Mouse (Mus musculus) heart, embryonic 16.5 days (tissue): ENCODE results near the gene Apobec1. TPM values are rescaled to one million over a fixed set of nuclear protein-coding genes. Genes with fewer than 3 reads are reported as not detected.

ENCODE experiments used
- ATAC-seq: fragments of 200-750 bp; cut with Nextera tagmentation; replicated peaks from 2 replicates; pipeline ENCODE4 v1.8.0; 2017; ENCODE audit warnings: moderate number of reproducible peaks; ENCODE audit not compliant: insufficient read depth, low FRiP score; ENCODE audit errors: extremely low read depth
- H3K27ac ChIP-seq: fragments of 300-500 bp; sonication (generic); 2 replicates; pipeline ENCODE4 v1.5.1; 2014; ENCODE audit warnings: mild to moderate bottlenecking, low read length, control low read depth, moderate library complexity
- H3K27me3 ChIP-seq: fragments of 300-500 bp; sonication (generic); 2 replicates; pipeline ENCODE4 v1.6.1; 2014; ENCODE audit warnings: low read length, mixed read lengths; ENCODE audit not compliant: control insufficient read depth, insufficient read depth
- H3K36me3 ChIP-seq: fragments of 300-500 bp; sonication (generic); 2 replicates; pipeline ENCODE4 v1.6.1; 2014; ENCODE audit not compliant: control insufficient read depth, insufficient read depth
- H3K4me1 ChIP-seq: fragments of 300-500 bp; sonication (generic); 2 replicates; pipeline ENCODE4 v1.6.1; 2014; ENCODE audit warnings: low read length, mixed read lengths; ENCODE audit not compliant: control insufficient read depth, insufficient read depth
- H3K4me2 ChIP-seq: fragments of 300-500 bp; sonication (generic); 2 replicates; pipeline ENCODE4 v1.6.1; 2014; ENCODE audit warnings: low read depth, mild to moderate bottlenecking, control low read depth, low read length
- H3K4me3 ChIP-seq: fragments of 300-500 bp; sonication (generic); 2 replicates; pipeline ENCODE4 v1.5.1; 2014; ENCODE audit warnings: mild to moderate bottlenecking, control low read depth, low read length
- H3K9ac ChIP-seq: fragments of 300-500 bp; sonication (generic); 2 replicates; pipeline ENCODE4 v1.6.1; 2014; ENCODE audit warnings: low read length, control low read depth
- H3K9me3 ChIP-seq: fragments of 300-500 bp; sonication (generic); replicated peaks from 2 replicates; pipeline ENCODE4 v1.6.1; 2016; ENCODE audit warnings: low read length; ENCODE audit not compliant: control insufficient read depth
- WGBS: fragments of 180-500 bp; shearing (Covaris S2); extraction: QIAGEN DNeasy Blood & Tissue Kit; methylation state at CpG from one replicate; pipeline ENCODE4 v1.1.7; 2014; 5-methylcytosine and 5-hydroxymethylcytosine counted together
- polyA plus RNA-seq: library from polyadenylated mRNA; unstranded; fragments of >200 nt; fragmentation: Nextera tagmentation; extraction: Ambion mirVana; gene quantifications from 2 replicates; pipeline ENCODE4 v1.2.1, GENCODE M21; 2015

The Apobec1 gene
- polyA plus RNA-seq, 1 experiment from 2014 or later, result 5.0 TPM

DNA sequence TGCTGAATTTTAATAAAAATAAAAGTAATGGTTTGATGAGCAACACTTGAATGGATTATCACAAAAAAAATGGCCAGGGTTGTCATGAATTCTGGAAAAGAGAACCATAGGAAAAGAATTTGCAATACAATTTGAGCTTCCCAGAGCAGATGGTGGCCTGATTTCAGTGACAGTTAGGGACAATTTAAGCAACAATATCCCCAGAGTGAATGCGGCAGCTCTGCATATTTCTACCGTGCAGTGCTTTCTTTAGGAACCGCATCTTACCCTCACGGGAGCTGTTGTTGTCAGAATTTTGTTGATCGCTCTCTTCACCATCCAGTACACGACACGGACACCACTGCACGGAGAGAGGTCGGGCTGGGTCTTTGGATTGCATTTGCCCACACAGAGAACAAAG is 62.7 kb downstream of the Apobec1 start:
- Histone ChIP-seq H3K36me3 (no peaks in the 10 kb centered on the region), H3K4me2 (no peak overlapping the region), H3K9me3 (no peaks in the 10 kb centered on the region), H3K4me1 (no peaks in the 10 kb centered on the region), H3K9ac (no peak overlapping the region), H3K27me3 (no peaks in the 10 kb centered on the region), H3K27ac (no peak overlapping the region), H3K4me3 (no peak overlapping the region)
- WGBS, result 89% methylated on average over 9 of the region's 9 CpGs
- no peak for ATAC-seq

DNA sequence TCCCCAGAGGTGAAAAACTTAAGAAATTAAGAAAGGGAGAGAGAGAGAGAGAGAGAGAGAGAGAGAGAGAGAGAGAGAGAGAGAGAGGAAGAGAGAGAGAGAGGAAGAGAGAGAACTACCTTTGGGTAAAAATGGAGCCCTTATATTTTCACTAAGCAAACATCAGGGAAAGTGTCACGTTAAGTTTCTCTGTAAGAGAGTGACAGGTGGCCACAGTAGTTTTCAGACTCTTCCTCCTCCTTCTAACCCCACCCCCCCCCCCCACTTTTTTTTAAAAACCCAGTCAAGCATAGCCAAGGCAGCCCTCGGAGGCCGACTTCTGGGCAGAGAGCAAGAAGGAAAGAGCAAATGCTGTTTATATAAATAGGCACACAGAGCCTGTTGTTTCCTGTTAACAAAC is 68.2 kb downstream of the Apobec1 start:
- Histone ChIP-seq H3K4me2 (no peak overlapping the region), H3K4me3 (no peak overlapping the region), H3K4me1 (no peaks in the 10 kb centered on the region), H3K9me3 (no peaks in the 10 kb centered on the region), H3K36me3 (no peaks in the 10 kb centered on the region), H3K9ac (no peak overlapping the region), H3K27me3 (no peaks in the 10 kb centered on the region), H3K27ac (no peak overlapping the region)
- no peak for ATAC-seq
- 64% methylated on average over 3 of the region's 3 CpGs for WGBS

DNA sequence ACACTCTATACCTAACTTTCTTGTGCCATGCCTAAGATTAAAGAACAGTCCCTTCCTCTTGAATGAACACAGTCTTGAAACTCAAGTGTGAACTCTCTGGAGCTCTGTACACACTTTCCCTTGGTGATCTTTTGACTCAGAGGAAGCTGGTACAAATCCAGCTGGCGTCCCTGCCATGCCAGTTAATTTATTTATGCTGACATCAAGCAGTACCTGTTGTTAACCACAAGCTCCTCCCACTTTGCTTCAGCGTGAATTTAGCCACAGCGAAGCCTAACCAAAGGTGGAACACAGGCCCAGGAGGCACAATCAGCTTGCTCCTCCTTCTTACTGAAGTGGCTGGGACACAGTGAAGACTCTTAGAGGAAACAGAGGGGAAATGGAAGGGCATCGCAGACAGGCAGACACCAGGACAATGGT is 69.4 kb downstream of the Apobec1 start:
- peak; percentile 23; the same call in 1 of the 2 replicates for ATAC-seq
- Histone ChIP-seq H3K4me3 (peak overlapping the region; percentile 1), H3K9ac (0 out of 2 replicates have a peak overlapping the region, but pooled peaks have one; percentile 26)

DNA sequence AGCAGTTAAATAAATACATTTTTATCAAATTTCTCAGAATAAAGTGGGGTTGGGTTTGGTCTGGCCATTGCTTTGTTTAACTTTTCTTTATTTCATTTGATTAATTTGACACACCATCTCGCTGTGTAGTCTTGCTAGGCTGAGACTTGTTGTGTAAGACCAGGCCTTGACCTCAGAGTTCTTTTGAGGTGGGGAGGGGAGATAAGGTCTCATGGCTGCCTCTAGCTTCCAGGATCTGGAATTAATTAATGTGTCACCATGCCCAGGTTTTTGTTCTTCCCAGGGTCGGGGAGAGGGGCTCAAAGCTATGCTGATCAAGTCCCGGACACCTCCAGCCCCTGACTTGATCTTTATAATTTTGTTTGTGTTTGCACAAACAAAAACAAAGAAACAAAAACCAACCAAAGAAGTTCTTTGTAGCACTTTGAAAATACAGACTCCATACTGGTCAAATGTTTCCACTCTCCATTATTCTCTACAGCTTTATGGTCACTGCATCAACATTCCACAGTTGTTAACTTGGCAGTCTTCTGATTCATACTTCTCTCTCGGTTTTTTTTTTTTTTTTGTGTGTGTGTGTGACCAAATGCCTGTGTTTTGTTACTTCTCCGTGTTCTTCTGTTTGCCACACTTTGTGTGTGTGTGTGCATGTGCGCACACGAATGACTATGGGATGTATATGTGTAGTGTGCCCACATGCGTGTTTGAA is 70.6 kb downstream of the Apobec1 start:
- Histone ChIP-seq H3K27me3 (no peaks in the 10 kb centered on the region), H3K9ac (no peak overlapping the region), H3K4me2 (no peak overlapping the region), H3K36me3 (no peaks in the 10 kb centered on the region), H3K4me1 (no peaks in the 10 kb centered on the region), H3K27ac (no peak overlapping the region), H3K4me3 (no peak overlapping the region), H3K9me3 (no peaks in the 10 kb centered on the region)
- ATAC-seq, result no peak
- WGBS, result 67% methylated on average over 8 of the region's 8 CpGs

More for the DNA sequence above, 69.4 kb downstream of the Apobec1 start:
- Histone ChIP-seq H3K27ac (no peak overlapping the region), H3K4me1 (no peaks in the 10 kb centered on the region), H3K36me3 (no peaks in the 10 kb centered on the region), H3K9me3 (no peaks in the 10 kb centered on the region), H3K4me2 (peak overlapping the region; percentile 47), H3K27me3 (no peaks in the 10 kb centered on the region)
- WGBS, result 14% methylated on average over 4 of the region's 4 CpGs

DNA sequence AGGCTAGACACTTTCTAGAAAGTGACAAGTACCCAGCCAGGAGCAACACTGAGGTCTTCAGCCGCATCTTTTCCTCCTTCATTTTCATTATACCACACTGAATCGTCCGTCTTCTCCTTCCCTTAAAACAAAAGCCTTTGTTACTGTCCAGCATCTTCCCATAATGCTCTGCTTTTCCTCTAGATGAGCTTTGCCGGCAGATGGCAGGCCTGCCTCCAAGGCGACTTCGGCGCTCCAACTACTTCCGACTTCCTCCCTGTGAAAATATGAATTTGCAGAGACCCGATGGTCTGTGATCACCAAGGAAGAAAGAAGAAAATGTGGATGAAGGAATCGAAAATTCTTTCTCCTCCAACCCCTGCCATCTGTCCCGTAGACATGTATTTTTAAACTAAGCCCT is 74.1 kb downstream of the Apobec1 start:
- no peak overlapping the region for H3K4me3 ChIP-seq
- no peaks in the 10 kb centered on the region for H3K27me3 ChIP-seq
- no peak overlapping the region for H3K27ac ChIP-seq
- WGBS, result 76% methylated on average over 11 of the region's 11 CpGs
- H3K4me2 ChIP-seq, result no peak overlapping the region
- no peak for ATAC-seq
- no peaks in the 10 kb centered on the region for H3K9me3 ChIP-seq
- H3K4me1 ChIP-seq, result no peaks in the 10 kb centered on the region
- no peaks in the 10 kb centered on the region for H3K36me3 ChIP-seq
- H3K9ac ChIP-seq, result no peak overlapping the region

Other genes starting within 250 kb of the Apobec1 start
- 1.6 and 2.4 TPM in 2 replicates for gene Rimklb, start 103.7 kb downstream of the Apobec1 start, polyA plus RNA-seq
- 28.2 and 32.0 TPM in 2 replicates for gene Mfap5, start 96.6 kb downstream of the Apobec1 start, polyA plus RNA-seq
- gene Aicda, start 48.6 kb downstream of the Apobec1 start, polyA plus RNA-seq, result not detected in 2 replicates
- gene Gdf3, start 7.6 kb upstream of the Apobec1 start, polyA plus RNA-seq, result 0.06 and 0.18 TPM in 2 replicates
- not detected in 2 replicates for gene Dppa3, start 24.0 kb upstream of the Apobec1 start, polyA plus RNA-seq
- gene Nanog, start 105.0 kb upstream of the Apobec1 start, polyA plus RNA-seq, result 0.54 and 1.1 TPM in 2 replicates
- gene Slc2a3, start 199.2 kb upstream of the Apobec1 start, polyA plus RNA-seq, result 10.5 and 10.9 TPM in 2 replicates
- 6.1 TPM in 2 replicates for gene Foxj2, start 217.5 kb upstream of the Apobec1 start, polyA plus RNA-seq